Mouse (Mus musculus) right cerebral cortex, adult 2 months (tissue): ENCODE measurements around the gene Pygo2.

Experiments used
- DNase-seq, 2 experiments: peaks; one replicate each; pipeline ENCODE4 v3.0.0; 2021 to 2022; ENCODE audit warnings: low spot score in 2 of 2

Pygo2 gene

GRCm38 (mm10) chr3:89456726-89457665 lies 27.0 kb downstream of the Pygo2 start:
- DNase-seq: peak; percentile 65 to 75

- DNase-seq: no peak
Measured at GRCm38 (mm10) chr3:89458372-89458964, 28.5 kb downstream of the Pygo2 start.

- DNase-seq: peak; percentile 86 to 90
Measured at GRCm38 (mm10) chr3:89458965-89459807, 29.2 kb downstream of the Pygo2 start.

- DNase-seq: no peak
Measured at GRCm38 (mm10) chr3:89468268-89468667, 38.3 kb downstream of the Pygo2 start.

- DNase-seq: no peak
Measured at GRCm38 (mm10) chr3:89472280-89472679, 42.3 kb downstream of the Pygo2 start.

GRCm38 (mm10) chr3:89473838-89474237 lies 43.8 kb downstream of the Pygo2 start:
- DNase-seq: no peak

- no peak for DNase-seq
Measured at GRCm38 (mm10) chr3:89479055-89479454, 49.0 kb downstream of the Pygo2 start.

GRCm38 (mm10) chr3:89481488-89481887 lies 51.5 kb downstream of the Pygo2 start:
- DNase-seq: no peak

GRCm38 (mm10) chr3:89482249-89482648 lies 52.2 kb downstream of the Pygo2 start:
- DNase-seq: no peak
